ENCODE assay signal across 16 mouse cellular contexts in genomic region chr15:101234611-101235341, GRCm38 (mm10). TPM values are rescaled to one million over a fixed set of nuclear protein-coding genes. Genes with fewer than 3 reads are reported as not detected.
DNase-seq lines count a peak whose midpoint lies in the region; ATAC-seq and TF ChIP-seq lines count a peak whose summit lies in the region.
"Had no signal": no experiment of that assay in that cellular context is flagged by ENCODE, and none has a peak within 500 bp of the region (broad histone marks: within the 10 kb centered on the region; RNA-seq: fewer than 3 reads in every experiment).

No protein-coding gene starts in this region.

- peak overlapping the region; percentile 93 for H3K27ac ChIP-seq in lung, postnatal 0 days (ENCODE audit: low read length)
- peak overlapping the region; percentile 41 for H3K27ac ChIP-seq in cortical plate, adult 2 months (ENCODE audit: insufficient read depth, low read length)
- H3K27ac ChIP-seq in olfactory bulb, adult 2 months (ENCODE audit: insufficient read depth, low read depth, low read length): peak overlapping the region; percentile 61
- H3K27ac ChIP-seq: forebrain, embryonic 15.5 days; midbrain, embryonic 15.5 days had no signal

- H3K4me1 ChIP-seq in lung, postnatal 0 days (ENCODE audit: insufficient read depth, low read depth, low read length): peaks cover 15% of the 10 kb centered on the region
- H3K4me1 ChIP-seq in cortical plate, adult 2 months (ENCODE audit: control insufficient read depth, insufficient read depth, low read length): peaks cover 8% of the 10 kb centered on the region
- peaks cover 60% of the 10 kb centered on the region for H3K4me1 ChIP-seq in olfactory bulb, adult 2 months (ENCODE audit: control insufficient read depth, insufficient read depth, low read length)

- H3K9ac ChIP-seq in lung, postnatal 0 days (replicated peaks; ENCODE audit: low read depth): no peak overlapping the region
- H3K9ac ChIP-seq: forebrain, embryonic 15.5 days; liver, postnatal 0 days; midbrain, embryonic 15.5 days had no signal

- ATAC-seq in lung, postnatal 0 days: no peak
- ATAC-seq: CD4-positive, CD25-positive, alpha-beta regulatory T cell, adult 4 months; forebrain, embryonic 15.5 days; liver, postnatal 0 days; midbrain, embryonic 15.5 days had no signal

- intact Hi-C loops in heart, postnatal 10 days (cut with DNase I): no loop called here
- intact Hi-C loops in left cerebral cortex, postnatal 36 days (cut with DNase I): no loop called here

- no peak overlapping the region for H3K4me2 ChIP-seq in lung, postnatal 0 days (replicated peaks; ENCODE audit: low read depth, low read length)
- H3K4me2 ChIP-seq: forebrain, embryonic 15.5 days; midbrain, embryonic 15.5 days had no signal

- WGBS in lung, postnatal 0 days: 40% methylated on average over 10 of the region's 10 CpGs
- WGBS in olfactory bulb, adult 2 months: 41% methylated on average over 10 of the region's 10 CpGs

- TF ChIP-seq CTCF in lung, postnatal 0 days (IDR thresholded peaks at IDR 0.05): no peak
- no peak for TF ChIP-seq CTCF in cortical plate, adult 2 months (IDR thresholded peaks at IDR 0.05; ENCODE audit: extremely low read depth, insufficient read depth, low read length)
- TF ChIP-seq CTCF in olfactory bulb, adult 2 months (IDR thresholded peaks at IDR 0.05; ENCODE audit: insufficient read depth, low read depth, low read length): no peak

- no peaks in the 10 kb centered on the region for H3K27me3 ChIP-seq in lung, postnatal 0 days (replicated peaks; ENCODE audit: insufficient read depth, low read length)
- H3K27me3 ChIP-seq: forebrain, embryonic 15.5 days; midbrain, embryonic 15.5 days had no signal

- TF ChIP-seq POLR2A in cortical plate, adult 2 months (IDR thresholded peaks at IDR 0.05; ENCODE audit: extremely low read depth, insufficient read depth, low read length): no peak
- TF ChIP-seq POLR2A in olfactory bulb, adult 2 months (IDR thresholded peaks at IDR 0.05; ENCODE audit: insufficient read depth, low read depth, low read length): no peak

- DNase-seq in heart, postnatal 4 days: peak; percentile 19
- DNase-seq in heart, postnatal 10 days: no peak
- no peak for DNase-seq in lung, postnatal 0 days (ENCODE audit: low spot score)
- DNase-seq in lung, postnatal 36 days: no peak
- no peak for DNase-seq in embryo, embryonic 10 days (ENCODE audit: low spot score)
- no peak for DNase-seq in left cerebral cortex, postnatal 36 days (ENCODE audit: low spot score in 2 of 2)
- DNase-seq: adrenal gland, postnatal 25 days; cerebellum, adult 11-12 months; right cerebral cortex, postnatal 14 days had no signal

- H3K36me3 ChIP-seq in lung, postnatal 0 days (ENCODE audit: insufficient read depth, low read length): peaks cover 7% of the 10 kb centered on the region
- H3K36me3 ChIP-seq: midbrain, embryonic 15.5 days had no signal

- TF ChIP-seq EP300 in lung, postnatal 0 days (IDR thresholded peaks at IDR 0.05): no peak

- no peaks in the 10 kb centered on the region for H3K9me3 ChIP-seq in lung, postnatal 0 days (ENCODE audit: low read length)
- H3K9me3 ChIP-seq: forebrain, embryonic 15.5 days; midbrain, embryonic 15.5 days had no signal

- no peak overlapping the region for H3K4me3 ChIP-seq in lung, postnatal 0 days (ENCODE audit: low read depth, low read length)
- H3K4me3 ChIP-seq in cortical plate, adult 2 months (ENCODE audit: insufficient read depth, low read length): no peak overlapping the region
- H3K4me3 ChIP-seq in olfactory bulb, adult 2 months (ENCODE audit: insufficient read depth, low read depth, low read length): no peak overlapping the region
- H3K4me3 ChIP-seq: forebrain, embryonic 15.5 days; midbrain, embryonic 15.5 days had no signal

RNA-seq across cellular contexts. Expression of gene Grasp, which starts 10.8 kb away (rescaled TPM):
- total RNA-seq in heart, postnatal 4 days (2021): 10 to 100 TPM; 13.9 to 15.1 TPM
- total RNA-seq in heart, postnatal 10 days (2021): 10 to 100 TPM; 14.9 to 18.0 TPM
- polyA plus RNA-seq in lung, postnatal 0 days (2015; fragmentation: Nextera tagmentation; extraction: Ambion mirVana): 8.2 and 8.6 TPM in 2 replicates
- 39.7 and 41.0 TPM in 2 replicates for polyA plus RNA-seq in cortical plate, adult 2 months (2012; rRNA removed)
- polyA plus RNA-seq in olfactory bulb, adult 2 months (2012; ENCODE audit: insufficient read depth, insufficient read length, low replicate concordance, missing spikeins): not detected in 2 replicates
- 10 to 100 TPM; 76.3 to 89.5 TPM for total RNA-seq in left cerebral cortex, postnatal 36 days (2021)

RNA-seq across cellular contexts. Expression of gene Nr4a1, which starts 19.3 kb away (rescaled TPM):
- 10 to 100 TPM; 48.1 to 49.6 TPM for total RNA-seq in heart, postnatal 4 days (2021)
- total RNA-seq in heart, postnatal 10 days (2021): 10 to 100 TPM; 16.8 to 20.4 TPM
- 7.8 and 11.8 TPM in 2 replicates for polyA plus RNA-seq in lung, postnatal 0 days (2015; fragmentation: Nextera tagmentation; extraction: Ambion mirVana)
- 76.6 and 103 TPM in 2 replicates for polyA plus RNA-seq in cortical plate, adult 2 months (2012; rRNA removed)
- not detected in 2 replicates for polyA plus RNA-seq in olfactory bulb, adult 2 months (2012; ENCODE audit: insufficient read depth, insufficient read length, low replicate concordance, missing spikeins)
- total RNA-seq in left cerebral cortex, postnatal 36 days (2021): 100 to 1,000 TPM in 1 of 2 experiments, 10 to 100 TPM in 1; 60.5 to 156 TPM

RNA-seq across cellular contexts. Expression of gene Atg101, which starts 49.3 kb away (rescaled TPM):
- total RNA-seq in heart, postnatal 4 days (2021): 10 to 100 TPM; 21.7 to 23.3 TPM
- 10 to 100 TPM; 24.1 to 28.2 TPM for total RNA-seq in heart, postnatal 10 days (2021)
- 73.1 and 74.2 TPM in 2 replicates for polyA plus RNA-seq in lung, postnatal 0 days (2015; fragmentation: Nextera tagmentation; extraction: Ambion mirVana)
- 55.3 and 56.0 TPM in 2 replicates for polyA plus RNA-seq in cortical plate, adult 2 months (2012; rRNA removed)
- polyA plus RNA-seq in olfactory bulb, adult 2 months (2012; ENCODE audit: insufficient read depth, insufficient read length, low replicate concordance, missing spikeins): not detected in 2 replicates
- 10 to 100 TPM; 43.5 to 45.5 TPM for total RNA-seq in left cerebral cortex, postnatal 36 days (2021)

RNA-seq across cellular contexts. Expression of gene 6030408B16Rik, which starts 58.2 kb away (rescaled TPM):
- total RNA-seq in heart, postnatal 4 days (2021): 1 to 10 TPM; 4.3 to 4.6 TPM
- 1 to 10 TPM; 2.3 to 3.6 TPM for total RNA-seq in heart, postnatal 10 days (2021)
- 74.9 and 82.4 TPM in 2 replicates for polyA plus RNA-seq in lung, postnatal 0 days (2015; fragmentation: Nextera tagmentation; extraction: Ambion mirVana)
- polyA plus RNA-seq in cortical plate, adult 2 months (2012; rRNA removed): 0.13 and 0.23 TPM in 2 replicates
- polyA plus RNA-seq in olfactory bulb, adult 2 months (2012; ENCODE audit: insufficient read depth, insufficient read length, low replicate concordance, missing spikeins): not detected in 2 replicates
- total RNA-seq in left cerebral cortex, postnatal 36 days (2021): under 1 TPM; 0.27 to 0.37 TPM
- total RNA-seq: hematopoietic stem cell, adult 5-6 weeks had no signal
- polyA plus RNA-seq: CD4-positive, CD25-positive, alpha-beta regulatory T cell, adult 4 months had no signal

Comparison
In these comparisons a context has a peak if more than half of its experiments do, and no peak if none do; other contexts are left out.
1. H3K27ac ChIP-seq: peak in every context shown above with its lines; median percentile 93 in lung, postnatal 0 days; 61 in olfactory bulb, adult 2 months; 41 in cortical plate, adult 2 months.
2. RNA of gene Grasp, which starts 10.8 kb away (total RNA-seq): 76.3 to 89.5 TPM in left cerebral cortex, postnatal 36 days; 14.9 to 18.0 TPM in heart, postnatal 10 days and 13.9 to 15.1 TPM in heart, postnatal 4 days; every median in the first group is over 4 times any median in the second.